Mouse (Mus musculus): ENCODE data around the gene Rps28.
"Not testable (repeated sequence)": the region's sequence is repeated elsewhere in the genome, so short reads cannot be mapped to it uniquely, and the experiment has no call there.

Gene Rps28

GRCm38 (mm10) chr17:33824084-33824996 is at the start of gene Rps28, which contains the start of gene Ndufa7:
TSS of gene Rps28 (minus strand) at chr17:33824562.
TSS of gene Ndufa7 (plus strand) at chr17:33824572.
- DNase-seq (ENCODE audit: low spot score in 2 of 2), result peak; percentile 98 to 99

GRCm38 (mm10) chr17:33873537-33873936 is 49.2 kb upstream of the Rps28 start, which contains the start of gene Gm7029:
TSS of gene Gm7029 (plus strand) at chr17:33873837.
- not testable (repeated sequence) for DNase-seq (ENCODE audit: low spot score in 2 of 2)

GRCm38 (mm10) chr17:33865330-33866030 is 41.1 kb upstream of the Rps28 start:
- DNase-seq (ENCODE audit: low spot score in 2 of 2), result peak in 1 of 2 experiments; percentile 78

- DNase-seq (ENCODE audit: low spot score in 2 of 2), result no peak
Measured at GRCm38 (mm10) chr17:33857816-33858215, 33.5 kb upstream of the Rps28 start.

- no peak for DNase-seq (ENCODE audit: low spot score in 2 of 2)
Measured at GRCm38 (mm10) chr17:33851331-33851730, 27.0 kb upstream of the Rps28 start.

- DNase-seq (ENCODE audit: low spot score in 2 of 2), result no peak
Measured at GRCm38 (mm10) chr17:33848139-33848538, 23.8 kb upstream of the Rps28 start.

- no peak for DNase-seq (ENCODE audit: low spot score in 2 of 2)
Measured at GRCm38 (mm10) chr17:33844196-33844595, 19.8 kb upstream of the Rps28 start.

- DNase-seq (ENCODE audit: low spot score in 2 of 2), result peak; percentile 89 to 93
Measured at GRCm38 (mm10) chr17:33842966-33843795, 18.8 kb upstream of the Rps28 start, which contains the start of gene Cd320. TSS of gene Cd320 (plus strand) at chr17:33843091.

GRCm38 (mm10) chr17:33829561-33829960 is 5.2 kb upstream of the Rps28 start:
- DNase-seq (ENCODE audit: low spot score in 2 of 2), result no peak

- DNase-seq (ENCODE audit: low spot score in 2 of 2), result no peak
Measured at GRCm38 (mm10) chr17:33828892-33829291, 4.5 kb upstream of the Rps28 start.

GRCm38 (mm10) chr17:33826850-33827249 is 2.5 kb upstream of the Rps28 start:
- DNase-seq (ENCODE audit: low spot score in 2 of 2), result peak; percentile 52 to 76

- DNase-seq (ENCODE audit: low spot score in 2 of 2), result no peak
Measured at GRCm38 (mm10) chr17:33825462-33825861, 1.1 kb upstream of the Rps28 start.

GRCm38 (mm10) chr17:33824997-33825330 is 602 bp upstream of the Rps28 start:
- not testable (repeated sequence) for DNase-seq (ENCODE audit: low spot score in 2 of 2)

- DNase-seq (ENCODE audit: low spot score in 2 of 2), result not testable (repeated sequence)
Measured at GRCm38 (mm10) chr17:33823171-33823570, 1.2 kb downstream of the Rps28 start.

- DNase-seq (ENCODE audit: low spot score in 2 of 2), result no peak
Measured at GRCm38 (mm10) chr17:33822436-33822959, 1.9 kb downstream of the Rps28 start.

GRCm38 (mm10) chr17:33817969-33818643 is 6.3 kb downstream of the Rps28 start:
- no peak for DNase-seq (ENCODE audit: low spot score in 2 of 2)

GRCm38 (mm10) chr17:33817184-33817968 is 7.0 kb downstream of the Rps28 start:
- peak; percentile 71 to 90 for DNase-seq (ENCODE audit: low spot score in 2 of 2)

- no peak for DNase-seq (ENCODE audit: low spot score in 2 of 2)
Measured at GRCm38 (mm10) chr17:33816612-33817011, 7.8 kb downstream of the Rps28 start.

GRCm38 (mm10) chr17:33815399-33815798 is 9.0 kb downstream of the Rps28 start:
- DNase-seq (ENCODE audit: low spot score in 2 of 2), result no peak

GRCm38 (mm10) chr17:33812990-33813389 is 11.4 kb downstream of the Rps28 start:
- DNase-seq (ENCODE audit: low spot score in 2 of 2), result no peak

All from spleen, postnatal 10 days (tissue).